Mouse (Mus musculus) liver, embryonic 12.5 days (tissue): ENCODE measurements at regions not wholly inside any gene's neighbourhood (a gene's known extent, or its start where the extent isn't known, plus 50 kb on each side); places are given as distances from the start of the nearest gene placed in this dataset.

Experiments
- ATAC-seq: fragments of 200-750 bp; cut with Nextera tagmentation; 2 replicates; pipeline ENCODE4 v1.8.0; 2017; ENCODE audit warnings: moderate number of reproducible peaks, mild to moderate bottlenecking, moderate library complexity
- H3K27ac ChIP-seq: fragments of 300-500 bp; sonication (generic); 2 replicates; pipeline ENCODE4 v1.5.1; 2016; ENCODE audit warnings: mild to moderate bottlenecking
- H3K27me3 ChIP-seq: fragments of 300-500 bp; sonication (generic); replicated peaks from 2 replicates; pipeline ENCODE4 v1.6.1; 2016; ENCODE audit warnings: mild to moderate bottlenecking, moderate library complexity
- H3K36me3 ChIP-seq: fragments of 300-500 bp; sonication (generic); 2 replicates; pipeline ENCODE4 v1.6.1; 2016; ENCODE audit warnings: mild to moderate bottlenecking, moderate library complexity
- H3K4me1 ChIP-seq: fragments of 300-500 bp; sonication (generic); 2 replicates; pipeline ENCODE4 v1.6.1; 2016
- H3K4me2 ChIP-seq: fragments of 300-500 bp; sonication (generic); 2 replicates; pipeline ENCODE4 v1.6.1; 2016; ENCODE audit warnings: mild to moderate bottlenecking, moderate library complexity
- H3K4me3 ChIP-seq: fragments of 300-500 bp; sonication (generic); 2 replicates; pipeline ENCODE4 v1.5.1; 2016; ENCODE audit warnings: mild to moderate bottlenecking, moderate library complexity
- H3K9ac ChIP-seq: fragments of 300-500 bp; sonication (generic); 2 replicates; pipeline ENCODE4 v1.6.1; 2016; ENCODE audit warnings: mild to moderate bottlenecking, moderate library complexity
- H3K9me3 ChIP-seq: fragments of 300-500 bp; sonication (generic); replicated peaks from 2 replicates; pipeline ENCODE4 v1.6.1; 2016; ENCODE audit warnings: mild to moderate bottlenecking, moderate library complexity
- WGBS: fragments of 180-500 bp; shearing (Covaris S2); methylation state at CpG from one replicate; pipeline ENCODE4 v1.1.7; 2016; ENCODE audit not compliant: insufficient replicate concordance; 5-methylcytosine and 5-hydroxymethylcytosine counted together

DNA sequence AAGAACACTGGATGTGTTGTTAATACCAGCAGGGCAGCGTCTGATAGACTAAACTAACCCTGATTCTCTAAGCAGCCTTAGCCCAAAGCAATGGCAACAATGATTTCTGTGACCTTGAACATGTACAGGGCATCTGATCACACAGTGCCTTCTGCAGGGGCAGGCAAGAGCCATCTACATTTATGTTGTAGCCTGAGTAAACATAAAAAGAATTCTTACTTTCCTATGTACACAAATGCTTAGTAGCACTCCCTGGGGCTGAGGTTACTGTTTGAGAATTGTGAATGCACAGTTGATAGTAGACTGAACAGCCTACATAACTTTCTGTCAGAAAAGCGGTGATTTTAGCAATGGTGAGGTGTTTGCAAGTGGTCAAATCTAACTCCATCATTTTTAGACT, 204.9 kb upstream of the Dusp10 start:
- H3K4me1 ChIP-seq, result no peaks in the 10 kb centered on the region
- ATAC-seq, result no peak
- H3K27me3 ChIP-seq, result no peaks in the 10 kb centered on the region
- H3K36me3 ChIP-seq, result no peaks in the 10 kb centered on the region
- no peak overlapping the region for H3K27ac ChIP-seq
- no peaks in the 10 kb centered on the region for H3K9me3 ChIP-seq
- WGBS, result 53% methylated on average over 2 of the region's 2 CpGs
- no peak overlapping the region for H3K4me2 ChIP-seq
- no peak overlapping the region for H3K9ac ChIP-seq
- H3K4me3 ChIP-seq, result no peak overlapping the region

GRCm38 (mm10) chr1:183820555-183820954, 192.5 kb upstream of the Dusp10 start:
- H3K4me1 ChIP-seq, result no peaks in the 10 kb centered on the region
- no peaks in the 10 kb centered on the region for H3K27me3 ChIP-seq
- no peaks in the 10 kb centered on the region for H3K9me3 ChIP-seq
- H3K27ac ChIP-seq, result no peak overlapping the region
- no peaks in the 10 kb centered on the region for H3K36me3 ChIP-seq
- no peak overlapping the region for H3K4me2 ChIP-seq
- H3K9ac ChIP-seq, result no peak overlapping the region
- no peak for ATAC-seq
- WGBS, result 50% methylated on average over 5 of the region's 5 CpGs
- H3K4me3 ChIP-seq, result no peak overlapping the region

DNA sequence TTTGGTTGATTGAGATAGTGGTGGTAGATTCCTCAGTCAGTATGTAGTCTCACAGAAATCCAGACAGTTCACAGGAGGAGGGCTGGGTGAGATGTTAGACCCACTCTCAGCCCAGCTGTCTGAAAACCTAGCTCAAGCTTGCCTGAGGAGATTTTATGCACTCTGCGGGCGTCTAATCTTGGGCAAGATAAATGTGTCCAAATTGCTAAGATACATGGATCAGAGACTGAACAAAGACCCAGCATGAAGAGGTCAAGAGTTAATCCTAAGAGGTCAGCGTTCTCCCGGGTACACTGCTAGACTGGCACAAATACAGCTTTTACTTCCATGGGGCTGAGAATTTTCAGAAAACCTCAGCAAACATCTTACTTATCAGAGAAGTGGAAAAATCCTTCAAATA, 186.8 kb upstream of the Dusp10 start:
- Histone ChIP-seq H3K4me2 (no peak overlapping the region), H3K4me1 (no peaks in the 10 kb centered on the region), H3K27ac (no peak overlapping the region), H3K27me3 (no peaks in the 10 kb centered on the region), H3K36me3 (no peaks in the 10 kb centered on the region), H3K4me3 (no peak overlapping the region), H3K9ac (no peak overlapping the region), H3K9me3 (no peaks in the 10 kb centered on the region)
- 70% methylated on average over 4 of the region's 4 CpGs for WGBS
- ATAC-seq, result no peak

- Histone ChIP-seq H3K36me3 (no peaks in the 10 kb centered on the region), H3K4me2 (no peak overlapping the region), H3K4me3 (no peak overlapping the region), H3K27ac (no peak overlapping the region), H3K9me3 (no peaks in the 10 kb centered on the region), H3K27me3 (no peaks in the 10 kb centered on the region; the same call in 1 of the 2 replicates), H3K9ac (no peak overlapping the region), H3K4me1 (no peaks in the 10 kb centered on the region)
- WGBS, result 23% methylated on average over 4 of the region's 4 CpGs
- ATAC-seq, result peak; percentile 55; the same call in 1 of the 2 replicates
These were observed 168.0 kb upstream of the Dusp10 start for GRCm38 (mm10) chr1:183845135-183845534.

DNA sequence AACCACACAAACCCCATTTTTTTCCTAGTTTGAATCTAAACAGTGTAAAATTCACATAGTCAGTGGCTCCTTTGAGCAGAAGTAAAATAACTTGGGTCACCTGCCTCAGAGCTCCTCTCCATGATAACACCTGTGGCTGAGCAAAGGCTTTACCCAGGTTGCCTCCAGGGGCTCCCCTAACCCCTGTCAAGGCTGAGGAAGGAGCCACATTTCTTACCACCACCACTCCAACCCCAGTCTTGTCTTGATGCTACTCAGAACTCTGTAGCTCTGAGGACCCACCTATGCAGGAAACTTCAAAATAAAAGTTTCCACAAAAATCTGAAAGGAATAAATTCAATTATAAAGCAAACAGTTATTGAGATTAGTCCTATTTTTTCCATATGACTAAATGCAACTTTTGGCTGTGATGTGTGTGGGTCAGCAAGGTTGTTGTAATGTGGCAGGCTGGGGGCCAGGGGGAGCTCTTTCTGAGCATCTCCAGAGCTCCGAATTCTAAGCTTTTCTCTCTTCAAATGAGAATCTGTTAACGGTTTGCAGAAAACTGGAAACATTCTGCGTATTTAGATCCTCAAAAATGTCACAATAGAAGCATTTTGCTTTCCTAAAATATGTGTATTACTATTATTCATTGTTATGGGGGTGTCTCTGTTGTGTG, 159.0 kb upstream of the Dusp10 start:
- Histone ChIP-seq H3K9ac (no peak overlapping the region), H3K4me2 (no peak overlapping the region), H3K27ac (no peak overlapping the region), H3K36me3 (no peaks in the 10 kb centered on the region), H3K9me3 (no peaks in the 10 kb centered on the region), H3K4me1 (no peaks in the 10 kb centered on the region), H3K27me3 (no peaks in the 10 kb centered on the region), H3K4me3 (no peak overlapping the region)
- WGBS, result 48% methylated on average over 3 of the region's 3 CpGs
- no peak for ATAC-seq

- Histone ChIP-seq H3K27me3 (no peaks in the 10 kb centered on the region), H3K4me3 (no peak overlapping the region), H3K9me3 (no peaks in the 10 kb centered on the region), H3K9ac (no peak overlapping the region), H3K27ac (no peak overlapping the region), H3K4me2 (no peak overlapping the region), H3K4me1 (no peaks in the 10 kb centered on the region), H3K36me3 (no peaks in the 10 kb centered on the region)
- 77% methylated on average over 4 of the region's 4 CpGs for WGBS
- no peak for ATAC-seq
These were observed 148.0 kb upstream of the Dusp10 start for GRCm38 (mm10) chr1:183865111-183865510.

DNA sequence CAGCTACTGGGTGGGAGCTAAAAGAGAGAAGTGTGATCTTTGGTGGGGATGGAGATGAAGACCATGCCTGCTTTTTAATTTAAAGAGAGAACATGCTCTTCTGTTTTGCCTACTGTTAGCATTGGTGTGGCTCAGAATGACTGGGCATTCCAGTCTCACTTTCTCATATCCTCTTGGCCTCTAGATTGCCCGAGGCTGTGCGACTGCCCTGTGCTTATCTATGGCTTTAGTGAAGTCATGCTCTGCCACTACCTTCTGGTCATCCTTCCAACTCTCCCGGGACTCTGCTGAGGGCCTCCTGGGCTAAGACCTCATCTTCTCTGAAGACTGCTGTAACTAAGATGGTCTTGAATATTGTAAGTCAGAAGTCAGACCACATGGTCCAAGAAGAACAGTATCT, 147.5 kb upstream of the Dusp10 start:
- no peak for ATAC-seq
- Histone ChIP-seq H3K36me3 (no peaks in the 10 kb centered on the region), H3K9ac (no peak overlapping the region), H3K4me2 (no peak overlapping the region), H3K27me3 (no peaks in the 10 kb centered on the region), H3K4me1 (no peaks in the 10 kb centered on the region), H3K9me3 (no peaks in the 10 kb centered on the region), H3K4me3 (no peak overlapping the region), H3K27ac (no peak overlapping the region)
- 69% methylated on average over 3 of the region's 3 CpGs for WGBS

- no peaks in the 10 kb centered on the region for H3K4me1 ChIP-seq
- no peak overlapping the region for H3K4me2 ChIP-seq
- H3K27me3 ChIP-seq, result no peaks in the 10 kb centered on the region
- H3K9me3 ChIP-seq, result no peaks in the 10 kb centered on the region
- H3K4me3 ChIP-seq, result no peak overlapping the region
- H3K9ac ChIP-seq, result no peak overlapping the region
- 82% methylated on average over 5 of the region's 5 CpGs for WGBS
- no peaks in the 10 kb centered on the region for H3K36me3 ChIP-seq
- no peak overlapping the region for H3K27ac ChIP-seq
- ATAC-seq, result no peak
These were observed 144.1 kb upstream of the Dusp10 start for GRCm38 (mm10) chr1:183868965-183869364.

- H3K4me3 ChIP-seq, result no peak overlapping the region
- H3K9ac ChIP-seq, result no peak overlapping the region
- no peak overlapping the region for H3K27ac ChIP-seq
- no peak for ATAC-seq
- no peak overlapping the region for H3K4me2 ChIP-seq
- H3K4me1 ChIP-seq, result no peaks in the 10 kb centered on the region
- no peaks in the 10 kb centered on the region for H3K36me3 ChIP-seq
- H3K9me3 ChIP-seq, result no peaks in the 10 kb centered on the region
- WGBS, result 65% methylated on average over 3 of the region's 3 CpGs
- no peaks in the 10 kb centered on the region for H3K27me3 ChIP-seq
These were observed 117.2 kb upstream of the Dusp10 start for GRCm38 (mm10) chr1:183895936-183896335.

- H3K36me3 ChIP-seq, result no peaks in the 10 kb centered on the region
- H3K27ac ChIP-seq, result no peak overlapping the region
- 63% methylated on average over 3 of the region's 3 CpGs for WGBS
- no peaks in the 10 kb centered on the region for H3K9me3 ChIP-seq
- H3K4me2 ChIP-seq, result no peak overlapping the region
- H3K4me1 ChIP-seq, result no peaks in the 10 kb centered on the region
- H3K4me3 ChIP-seq, result no peak overlapping the region
- ATAC-seq, result no peak
- no peaks in the 10 kb centered on the region for H3K27me3 ChIP-seq
- H3K9ac ChIP-seq, result no peak overlapping the region
These were observed 115.0 kb upstream of the Dusp10 start for GRCm38 (mm10) chr1:183898091-183898490.

DNA sequence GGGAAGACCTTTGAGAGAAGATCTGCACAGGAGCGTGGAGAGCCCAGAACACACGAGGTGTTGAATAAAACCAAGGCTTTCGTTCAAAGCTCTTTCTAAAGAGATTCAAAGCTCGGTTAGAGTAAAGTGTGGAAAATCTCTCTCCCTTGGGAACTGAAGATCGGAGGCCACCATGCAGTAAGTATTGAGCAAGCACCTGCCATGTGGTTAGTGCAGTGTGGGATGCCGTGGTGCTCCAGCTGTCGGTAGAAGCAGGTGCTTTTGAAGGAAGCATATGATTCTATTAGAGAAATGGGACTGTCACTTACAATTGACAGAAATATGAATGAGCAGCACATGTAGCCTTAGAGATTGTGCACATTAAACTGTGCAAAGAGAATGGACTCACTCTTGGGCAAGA, 108.5 kb upstream of the Dusp10 start:
- Histone ChIP-seq H3K9me3 (no peaks in the 10 kb centered on the region), H3K36me3 (no peaks in the 10 kb centered on the region), H3K4me3 (no peak overlapping the region), H3K27me3 (no peaks in the 10 kb centered on the region), H3K4me1 (no peaks in the 10 kb centered on the region), H3K27ac (no peak overlapping the region), H3K9ac (no peak overlapping the region), H3K4me2 (no peak overlapping the region)
- no peak for ATAC-seq
- 72% methylated on average over 7 of the region's 7 CpGs for WGBS

- Histone ChIP-seq H3K9ac (no peak overlapping the region), H3K4me3 (no peak overlapping the region), H3K4me2 (no peak overlapping the region), H3K27me3 (no peaks in the 10 kb centered on the region), H3K4me1 (no peaks in the 10 kb centered on the region), H3K36me3 (no peaks in the 10 kb centered on the region), H3K9me3 (no peaks in the 10 kb centered on the region), H3K27ac (no peak overlapping the region)
- 71% methylated on average over 11 of the region's 11 CpGs for WGBS
- no peak for ATAC-seq
These were observed 107.6 kb upstream of the Dusp10 start for GRCm38 (mm10) chr1:183905345-183906142.
